Mouse (Mus musculus) C2C12 (cell line): ENCODE data around the gene Glis3. TPM values are rescaled to one million over a fixed set of nuclear protein-coding genes. Genes with fewer than 3 reads are reported as not detected.

Source experiments
- H3K27me3 ChIP-seq: one replicate; pipeline ENCODE4 v1.6.1; 2011; ENCODE audit not compliant: control insufficient read depth, insufficient read depth, insufficient read length
- H3K36me3 ChIP-seq: one replicate; pipeline ENCODE4 v1.6.1; 2011; ENCODE audit not compliant: control insufficient read depth, insufficient read depth
- H3K4me3 ChIP-seq: one replicate; pipeline ENCODE4 v1.5.1; 2011; ENCODE audit warnings: mild to moderate bottlenecking, control low read depth; ENCODE audit not compliant: poor library complexity, insufficient read depth, severe bottlenecking
- H3K79me2 ChIP-seq: one replicate; pipeline ENCODE4 v1.6.1; 2011; ENCODE audit not compliant: control insufficient read depth, insufficient read depth
- H3K79me3 ChIP-seq: one replicate; pipeline ENCODE4 v1.6.1; 2011; ENCODE audit warnings: low read depth, control low read depth
- H3ac ChIP-seq: one replicate; pipeline ENCODE3; 2011; ENCODE audit warnings: low read depth; ENCODE audit not compliant: control insufficient read depth, insufficient read length
- CEBPB ChIP-seq: IDR thresholded peaks from one replicate; pipeline ENCODE4 v1.6.1; 2011; ENCODE audit warnings: low read depth, mild to moderate bottlenecking, control low read depth, moderate library complexity
- CTCF ChIP-seq: IDR thresholded peaks from one replicate; pipeline ENCODE4 v1.5.1; 2011; ENCODE audit not compliant: control insufficient read depth, insufficient read depth, insufficient read length
- FOSL1 ChIP-seq: IDR thresholded peaks from one replicate; pipeline ENCODE4 v1.8.0; 2011; ENCODE audit warnings: mild to moderate bottlenecking, low read length; ENCODE audit not compliant: poor library complexity, insufficient read depth, severe bottlenecking
- MAX ChIP-seq: IDR thresholded peaks from one replicate; pipeline ENCODE4 v1.6.1; 2011; ENCODE audit warnings: mild to moderate bottlenecking, control low read depth
- MYOD1 ChIP-seq: IDR thresholded peaks from one replicate; pipeline ENCODE4 v1.6.1; 2011; ENCODE audit warnings: low read depth; ENCODE audit not compliant: control insufficient read depth, insufficient read length
- MYOG ChIP-seq: IDR thresholded peaks from one replicate; pipeline ENCODE4 v1.6.1; 2011; ENCODE audit not compliant: control insufficient read depth, insufficient read length; ENCODE audit errors: extremely low read depth
- USF1 ChIP-seq: IDR thresholded peaks from one replicate; pipeline ENCODE4 v1.6.1; 2011; ENCODE audit warnings: low read depth, mild to moderate bottlenecking, control low read depth, moderate library complexity
- polyA plus RNA-seq: library from polyadenylated mRNA; unstranded; fragments of >200 nt; fragmentation: generic; extraction: Trizol; gene quantifications from one replicate; pipeline ENCODE4 v1.2.1, GENCODE M21; 2012; ENCODE audit warnings: missing spikeins

Gene Glis3
- polyA plus RNA-seq, 1 experiment, result 2.9 TPM

GRCm38 (mm10) chr19:28720016-28720415, 40.1 kb upstream of the Glis3 start:
- Histone ChIP-seq H3K4me3 (no peak overlapping the region), H3K79me3 (no peaks in the 10 kb centered on the region), H3K36me3 (no peaks in the 10 kb centered on the region), H3K79me2 (no peaks in the 10 kb centered on the region), H3K27me3 (no peaks in the 10 kb centered on the region), H3ac (no peak overlapping the region)
- no peak for TF ChIP-seq MYOD1
- no peak for TF ChIP-seq CTCF
- TF ChIP-seq CEBPB, result no peak

DNA sequence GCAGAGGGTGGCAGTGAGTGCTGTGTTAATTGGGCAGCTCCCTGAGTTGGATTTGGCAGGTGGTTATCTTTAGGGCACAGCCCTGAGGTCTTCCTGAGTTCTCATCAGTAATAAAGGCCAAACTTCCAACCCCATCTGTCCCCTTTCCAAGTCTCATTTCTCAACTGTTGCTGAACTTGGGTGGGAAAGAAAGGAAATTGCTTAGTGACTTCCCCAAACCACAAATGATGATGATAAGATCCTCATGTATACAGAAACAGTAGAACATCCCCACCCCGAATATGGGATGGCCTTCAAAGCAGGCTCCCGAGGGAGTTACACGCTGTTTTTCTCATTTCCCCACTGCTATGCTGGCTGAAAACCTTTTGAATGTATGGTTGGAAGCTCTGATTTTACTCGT, 34.8 kb upstream of the Glis3 start:
- no peak overlapping the region for H3K4me3 ChIP-seq
- H3ac ChIP-seq, result no peak overlapping the region
- H3K36me3 ChIP-seq, result no peaks in the 10 kb centered on the region
- H3K79me3 ChIP-seq, result no peaks in the 10 kb centered on the region
- no peak for TF ChIP-seq CEBPB
- TF ChIP-seq MAX, result no peak
- no peak for TF ChIP-seq FOSL1
- no peak for TF ChIP-seq MYOG
- no peak for TF ChIP-seq MYOD1
- TF ChIP-seq CTCF, result no peak
- no peak for TF ChIP-seq USF1
- no peaks in the 10 kb centered on the region for H3K79me2 ChIP-seq
- H3K27me3 ChIP-seq, result no peaks in the 10 kb centered on the region

GRCm38 (mm10) chr19:28697718-28698117, 17.8 kb upstream of the Glis3 start:
- no peak overlapping the region for H3K4me3 ChIP-seq
- H3ac ChIP-seq, result no peak overlapping the region
- H3K36me3 ChIP-seq, result no peaks in the 10 kb centered on the region
- H3K27me3 ChIP-seq, result no peaks in the 10 kb centered on the region
- no peaks in the 10 kb centered on the region for H3K79me2 ChIP-seq
- no peak for TF ChIP-seq CEBPB
- TF ChIP-seq USF1, result no peak
- no peak for TF ChIP-seq MAX
- TF ChIP-seq MYOD1, result no peak
- TF ChIP-seq MYOG, result no peak
- no peaks in the 10 kb centered on the region for H3K79me3 ChIP-seq

- TF ChIP-seq USF1 (no peak), CEBPB (no peak), FOSL1 (no peak)
- Histone ChIP-seq H3K79me3 (no peaks in the 10 kb centered on the region), H3K79me2 (no peaks in the 10 kb centered on the region), H3K27me3 (no peaks in the 10 kb centered on the region), H3K36me3 (no peaks in the 10 kb centered on the region), H3K4me3 (no peak overlapping the region), H3ac (no peak overlapping the region)
Observed at GRCm38 (mm10) chr19:28686398-28686797, 6.5 kb upstream of the Glis3 start.

DNA sequence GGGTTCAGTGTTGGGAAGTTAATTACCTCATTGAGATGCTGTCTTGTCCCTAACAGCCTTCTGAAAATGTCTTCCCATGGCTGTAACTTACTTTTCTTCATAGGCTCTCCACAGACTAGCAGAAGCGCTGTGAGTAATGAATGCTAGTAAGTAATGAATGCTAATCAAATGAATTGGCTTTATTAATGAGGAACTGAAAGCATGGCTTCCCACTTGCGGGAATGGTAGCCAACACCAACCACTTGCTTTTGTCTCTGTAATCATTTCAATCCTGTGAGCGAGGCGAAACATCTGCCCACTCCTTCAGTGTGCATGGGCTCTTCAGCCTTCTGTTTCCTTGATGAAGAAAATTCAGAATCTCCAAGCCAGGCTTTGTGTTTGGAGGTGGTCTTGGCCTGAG, 5.6 kb upstream of the Glis3 start:
- Histone ChIP-seq H3K4me3 (no peak overlapping the region), H3K27me3 (no peaks in the 10 kb centered on the region), H3K79me2 (no peaks in the 10 kb centered on the region), H3ac (no peak overlapping the region), H3K79me3 (no peaks in the 10 kb centered on the region), H3K36me3 (no peaks in the 10 kb centered on the region)
- TF ChIP-seq USF1 (no peak), CEBPB (no peak), CTCF (no peak), MAX (no peak), FOSL1 (no peak), MYOD1 (no peak), MYOG (no peak)

DNA sequence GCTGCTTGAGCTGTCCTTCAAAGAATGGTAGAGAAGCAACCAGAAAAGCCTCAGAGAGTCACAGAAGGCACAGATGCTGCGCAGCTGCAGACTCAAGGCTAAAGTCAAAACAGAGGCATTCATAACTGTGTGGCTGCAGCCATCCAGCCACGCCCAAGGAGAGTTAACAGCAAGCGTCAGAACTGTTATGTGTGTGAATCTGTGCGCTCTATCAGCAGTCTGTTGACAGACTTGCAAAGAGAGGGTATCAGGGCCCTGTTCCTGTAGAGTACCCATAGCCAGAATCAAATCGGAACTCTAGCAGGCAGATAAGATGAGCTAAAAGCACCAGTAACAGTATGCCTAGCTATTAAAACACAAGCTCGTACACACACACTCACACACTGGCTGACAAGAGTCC, 4.5 kb upstream of the Glis3 start:
- no peaks in the 10 kb centered on the region for H3K36me3 ChIP-seq
- H3K27me3 ChIP-seq, result no peaks in the 10 kb centered on the region
- TF ChIP-seq CEBPB (no peak), USF1 (no peak), CTCF (no peak), MYOD1 (no peak), MAX (no peak), FOSL1 (no peak)
- H3K4me3 ChIP-seq, result no peak overlapping the region
- peaks cover 3% of the 10 kb centered on the region for H3K79me2 ChIP-seq
- H3ac ChIP-seq, result no peak overlapping the region
- no peaks in the 10 kb centered on the region for H3K79me3 ChIP-seq
